20 mouse cellular contexts compared by ENCODE assay signal in genomic region chr13:11902856-11903255, GRCm38 (mm10).
DNase-seq lines count a peak whose midpoint lies in the region; ATAC-seq lines count a peak whose summit lies in the region.
"Had no signal": no experiment of that assay in that cellular context is flagged by ENCODE, and none has a peak within 500 bp of the region (broad histone marks: within the 10 kb centered on the region; RNA-seq: fewer than 3 reads in every experiment).

No protein-coding gene starts in this region.

- no peak overlapping the region for H3K9ac ChIP-seq in hindbrain, embryonic 13.5 days
- no peak overlapping the region for H3K9ac ChIP-seq in hindbrain, embryonic 11.5 days (ENCODE audit: low read depth, low read length)
- no peak overlapping the region for H3K9ac ChIP-seq in midbrain, embryonic 13.5 days (replicated peaks)
- H3K9ac ChIP-seq in midbrain, embryonic 14.5 days (replicated peaks; ENCODE audit: low read length): no peak overlapping the region
- no peak overlapping the region for H3K9ac ChIP-seq in forebrain, embryonic 16.5 days (replicated peaks; ENCODE audit: low read depth, low read length)
- H3K9ac ChIP-seq: embryonic facial prominence, embryonic 15.5 days; heart, embryonic 13.5 days; limb, embryonic 15.5 days; liver, embryonic 14.5 days had no signal

- no peak overlapping the region for H3K27ac ChIP-seq in hindbrain, embryonic 13.5 days
- H3K27ac ChIP-seq in hindbrain, embryonic 11.5 days (ENCODE audit: low read depth, low read length): no peak overlapping the region
- H3K27ac ChIP-seq in midbrain, embryonic 13.5 days: no peak overlapping the region
- no peak overlapping the region for H3K27ac ChIP-seq in midbrain, embryonic 14.5 days (replicated peaks; ENCODE audit: low read depth, low read length)
- H3K27ac ChIP-seq in forebrain, embryonic 16.5 days (ENCODE audit: low read length): no peak overlapping the region
- H3K27ac ChIP-seq: embryonic facial prominence, embryonic 15.5 days; heart, embryonic 13.5 days; limb, embryonic 15.5 days; liver, embryonic 14.5 days; macrophage had no signal

- H3K36me3 ChIP-seq in hindbrain, embryonic 13.5 days: no peaks in the 10 kb centered on the region
- no peaks in the 10 kb centered on the region for H3K36me3 ChIP-seq in hindbrain, embryonic 11.5 days (ENCODE audit: control insufficient read depth, insufficient read depth, low read length)
- H3K36me3 ChIP-seq in midbrain, embryonic 13.5 days: no peaks in the 10 kb centered on the region
- no peaks in the 10 kb centered on the region for H3K36me3 ChIP-seq in midbrain, embryonic 14.5 days (ENCODE audit: control insufficient read depth, insufficient read depth, low read length)
- no peaks in the 10 kb centered on the region for H3K36me3 ChIP-seq in forebrain, embryonic 16.5 days (ENCODE audit: control insufficient read depth, insufficient read depth)
- H3K36me3 ChIP-seq: embryonic facial prominence, embryonic 15.5 days; limb, embryonic 15.5 days had no signal

- H3K9me3 ChIP-seq in hindbrain, embryonic 13.5 days: no peaks in the 10 kb centered on the region
- no peaks in the 10 kb centered on the region for H3K9me3 ChIP-seq in hindbrain, embryonic 11.5 days (ENCODE audit: control insufficient read depth, low read length)
- H3K9me3 ChIP-seq in midbrain, embryonic 13.5 days: no peaks in the 10 kb centered on the region
- H3K9me3 ChIP-seq in midbrain, embryonic 14.5 days (ENCODE audit: control insufficient read depth, low read length): no peaks in the 10 kb centered on the region
- H3K9me3 ChIP-seq in forebrain, embryonic 16.5 days (ENCODE audit: control insufficient read depth, low read length): no peaks in the 10 kb centered on the region
- H3K9me3 ChIP-seq: embryonic facial prominence, embryonic 15.5 days; heart, embryonic 13.5 days; limb, embryonic 15.5 days had no signal

- 25% methylated on average over 6 of the region's 6 CpGs for WGBS in hindbrain, embryonic 13.5 days
- WGBS in hindbrain, embryonic 11.5 days: 43% methylated on average over 6 of the region's 6 CpGs
- 31% methylated on average over 6 of the region's 6 CpGs for WGBS in midbrain, embryonic 13.5 days
- WGBS in midbrain, embryonic 14.5 days: 35% methylated on average over 6 of the region's 6 CpGs
- WGBS in forebrain, embryonic 16.5 days: 7% methylated on average over 6 of the region's 6 CpGs

- no peak for ATAC-seq in hindbrain, embryonic 13.5 days (ENCODE audit: low FRiP score)
- ATAC-seq in hindbrain, embryonic 11.5 days (ENCODE audit: low FRiP score): no peak
- no peak for ATAC-seq in midbrain, embryonic 13.5 days
- ATAC-seq in midbrain, embryonic 14.5 days (ENCODE audit: low FRiP score, low TSS enrichment): no peak
- no peak for ATAC-seq in forebrain, embryonic 16.5 days

- H3K4me3 ChIP-seq in hindbrain, embryonic 13.5 days: no peak overlapping the region
- H3K4me3 ChIP-seq in hindbrain, embryonic 11.5 days (ENCODE audit: low read depth, low read length): no peak overlapping the region
- H3K4me3 ChIP-seq in midbrain, embryonic 13.5 days (replicated peaks): no peak overlapping the region
- H3K4me3 ChIP-seq in midbrain, embryonic 14.5 days (replicated peaks; ENCODE audit: low read depth, low read length): no peak overlapping the region
- no peak overlapping the region for H3K4me3 ChIP-seq in forebrain, embryonic 16.5 days (replicated peaks; ENCODE audit: low read length)
- H3K4me3 ChIP-seq: embryonic facial prominence, embryonic 15.5 days; heart, embryonic 13.5 days; limb, embryonic 15.5 days had no signal

- no peak for DNase-seq in hindbrain, embryonic 11.5 days (ENCODE audit: low spot score)
- no peak for DNase-seq in midbrain, embryonic 14.5 days
- peak; percentile 30 for DNase-seq in retina, embryonic 14.5 days (ENCODE audit: low spot score)
- no peak for DNase-seq in urinary bladder, postnatal 36 days (ENCODE audit: low spot score in 2 of 2)
- DNase-seq in layer of hippocampus, adult 9-11 months: no peak
- DNase-seq: adrenal gland, postnatal 14 days; cerebellum, adult 9-11 months; gastrocnemius, postnatal 14 days; heart, postnatal 14 days; kidney, adult 11 months; left cerebral cortex, postnatal 4 days; thymus, postnatal 14 days had no signal

- H3K4me1 ChIP-seq in hindbrain, embryonic 13.5 days (replicated peaks): peaks cover 8% of the 10 kb centered on the region; the same call in 1 of the 2 replicates
- H3K4me1 ChIP-seq in hindbrain, embryonic 11.5 days (replicated peaks; ENCODE audit: control insufficient read depth, insufficient read depth, low read length): no peaks in the 10 kb centered on the region
- H3K4me1 ChIP-seq in midbrain, embryonic 13.5 days (replicated peaks): peaks cover 4% of the 10 kb centered on the region; the same call in 1 of the 2 replicates
- 0 out of 2 replicates have a peak, but pooled peaks cover 3% of the 10 kb centered on the region for H3K4me1 ChIP-seq in midbrain, embryonic 14.5 days (ENCODE audit: control insufficient read depth, insufficient read depth, low read length)
- H3K4me1 ChIP-seq in forebrain, embryonic 16.5 days (replicated peaks; ENCODE audit: control insufficient read depth, insufficient read depth, low read length): peaks cover 8% of the 10 kb centered on the region
- H3K4me1 ChIP-seq: embryonic facial prominence, embryonic 15.5 days; limb, embryonic 15.5 days had no signal

- H3K27me3 ChIP-seq in hindbrain, embryonic 13.5 days: no peaks in the 10 kb centered on the region
- H3K27me3 ChIP-seq in hindbrain, embryonic 11.5 days (ENCODE audit: control insufficient read depth, insufficient read depth, low read length): no peaks in the 10 kb centered on the region
- no peaks in the 10 kb centered on the region for H3K27me3 ChIP-seq in midbrain, embryonic 13.5 days
- no peaks in the 10 kb centered on the region for H3K27me3 ChIP-seq in midbrain, embryonic 14.5 days (ENCODE audit: control insufficient read depth, insufficient read depth, low read length)
- H3K27me3 ChIP-seq in forebrain, embryonic 16.5 days (replicated peaks; ENCODE audit: control insufficient read depth, insufficient read depth, low read length): no peaks in the 10 kb centered on the region
- H3K27me3 ChIP-seq: embryonic facial prominence, embryonic 15.5 days; heart, embryonic 13.5 days; limb, embryonic 15.5 days had no signal

- H3K4me2 ChIP-seq in hindbrain, embryonic 13.5 days: peak overlapping the region; percentile 6; the same call in 1 of the 2 replicates
- no peak overlapping the region for H3K4me2 ChIP-seq in hindbrain, embryonic 11.5 days (replicated peaks; ENCODE audit: low read depth, low read length)
- H3K4me2 ChIP-seq in midbrain, embryonic 13.5 days (replicated peaks): peak overlapping the region; percentile 9; the same call in 1 of the 2 replicates
- H3K4me2 ChIP-seq in midbrain, embryonic 14.5 days (ENCODE audit: low read length): no peak overlapping the region
- H3K4me2 ChIP-seq in forebrain, embryonic 16.5 days (ENCODE audit: low read length): peak overlapping the region; percentile 30
- H3K4me2 ChIP-seq: embryonic facial prominence, embryonic 15.5 days; heart, embryonic 13.5 days; limb, embryonic 15.5 days had no signal

Comparison
In these comparisons a context has a peak if more than half of its experiments do, and no peak if none do; other contexts are left out.
1. H3K4me2 ChIP-seq: peak in hindbrain, embryonic 13.5 days (single experiment), midbrain, embryonic 13.5 days (single experiment) and forebrain, embryonic 16.5 days (single experiment); none in hindbrain, embryonic 11.5 days (single experiment) and midbrain, embryonic 14.5 days (single experiment).